Mouse (Mus musculus) MEL (cell line): ENCODE data around the gene Tkt.

Experiments
- BHLHE40 ChIP-seq: IDR thresholded peaks from 2 replicates; pipeline ENCODE4 v1.6.1; 2012; ENCODE audit warnings: low read depth, mild to moderate bottlenecking, inconsistent platforms, low read length, improper control_type of control experiment, borderline replicate concordance
- CHD2 ChIP-seq: IDR thresholded peaks from 2 replicates; pipeline ENCODE4 v1.6.1; 2011; ENCODE audit warnings: low read length, improper control_type of control experiment
- CTCF ChIP-seq, 3 experiments: IDR thresholded peaks in 2 of 3; conservative IDR thresholded peaks in 1 of 3; 2 replicates each; pipeline ENCODE4 v1.5.1; 2011 to 2012; ENCODE audit warnings: low read length in 3 of 3, low read depth in 2 of 3, mild to moderate bottlenecking in 2 of 3, improper control_type of control experiment in 1 of 3, inconsistent platforms in 1 of 3, mixed read lengths in 1 of 3, moderate library complexity in 1 of 3; ENCODE audit not compliant: control insufficient read depth in 1 of 3, insufficient read depth in 1 of 3, poor library complexity in 1 of 3, severe bottlenecking in 1 of 3
- ELF1 ChIP-seq: IDR thresholded peaks from 2 replicates; pipeline ENCODE4 v1.6.1; 2014; ENCODE audit warnings: low read depth, mild to moderate bottlenecking, inconsistent platforms, low read length, improper control_type of control experiment, moderate library complexity
- EP300 ChIP-seq, 2 experiments: IDR thresholded peaks; 2 replicates each; pipeline ENCODE4 v1.6.1; 2011; ENCODE audit warnings: improper control_type of control experiment in 2 of 2, low read length in 2 of 2, low read depth in 1 of 2, mild to moderate bottlenecking in 1 of 2
- JUND ChIP-seq: IDR thresholded peaks from 2 replicates; pipeline ENCODE4 v1.6.1; 2011; ENCODE audit warnings: low read depth, mild to moderate bottlenecking, improper control_type of control experiment, low read length
- POLR2A ChIP-seq, 2 experiments: IDR thresholded peaks; 2 replicates each; pipeline ENCODE4 v1.6.1; 2011 to 2012; ENCODE audit warnings: low read length in 2 of 2, mild to moderate bottlenecking in 2 of 2, control low read depth in 1 of 2, improper control_type of control experiment in 1 of 2, low read depth in 1 of 2, moderate library complexity in 1 of 2; ENCODE audit not compliant: control insufficient read depth in 1 of 2, insufficient read depth in 1 of 2, poor library complexity in 1 of 2
- TAL1 ChIP-seq: IDR thresholded peaks from 2 replicates; pipeline ENCODE4 v1.6.1; 2012; ENCODE audit warnings: mild to moderate bottlenecking, inconsistent platforms, low read length, moderate library complexity, mixed read lengths
- TCF12 ChIP-seq: IDR thresholded peaks from 2 replicates; pipeline ENCODE4 v1.6.1; 2014; ENCODE audit warnings: low read depth, mild to moderate bottlenecking, inconsistent platforms, low read length, improper control_type of control experiment, moderate library complexity
- UBTF ChIP-seq: IDR thresholded peaks from 2 replicates; pipeline ENCODE4 v1.6.1; 2012; ENCODE audit warnings: low read depth, mild to moderate bottlenecking, inconsistent platforms, low read length, improper control_type of control experiment, moderate library complexity, borderline replicate concordance; ENCODE audit not compliant: insufficient read depth

GRCm38 (mm10) chr14:30609499-30609898 lies 61.3 kb downstream of the Tkt start:
- TF ChIP-seq CTCF (IDR thresholded peaks at IDR 0.05 in 2 of 3, conservative IDR thresholded peaks at IDR 0.05 in 1 of 3; ENCODE audit: control insufficient read depth in 1 of 3, insufficient read depth in 1 of 3, low read depth in 2 of 3, low read length in 3 of 3, poor library complexity in 1 of 3, severe bottlenecking in 1 of 3) = no peak
- no peak for TF ChIP-seq EP300 (IDR thresholded peaks at IDR 0.05; ENCODE audit: low read depth in 1 of 2, low read length in 2 of 2)
- no peak for TF ChIP-seq POLR2A (IDR thresholded peaks at IDR 0.05; ENCODE audit: control insufficient read depth in 1 of 2, insufficient read depth in 1 of 2, low read depth in 1 of 2, low read length in 2 of 2, poor library complexity in 1 of 2)
- no peak for TF ChIP-seq TCF12
- TF ChIP-seq JUND = no peak
- TF ChIP-seq ELF1 = no peak
- no peak for TF ChIP-seq CHD2
- TF ChIP-seq BHLHE40 = no peak
- TF ChIP-seq UBTF = no peak
- no peak for TF ChIP-seq TAL1
